Mouse (Mus musculus): Measurements from ENCODE around the gene Cox7b.
A peak's percentile ranks its signal among the peaks of the same experiment; 100 is the strongest.
"Not testable (repeated sequence)": the region's sequence is repeated elsewhere in the genome, so short reads cannot be mapped to it uniquely, and the experiment has no call there.

Gene Cox7b

DNA sequence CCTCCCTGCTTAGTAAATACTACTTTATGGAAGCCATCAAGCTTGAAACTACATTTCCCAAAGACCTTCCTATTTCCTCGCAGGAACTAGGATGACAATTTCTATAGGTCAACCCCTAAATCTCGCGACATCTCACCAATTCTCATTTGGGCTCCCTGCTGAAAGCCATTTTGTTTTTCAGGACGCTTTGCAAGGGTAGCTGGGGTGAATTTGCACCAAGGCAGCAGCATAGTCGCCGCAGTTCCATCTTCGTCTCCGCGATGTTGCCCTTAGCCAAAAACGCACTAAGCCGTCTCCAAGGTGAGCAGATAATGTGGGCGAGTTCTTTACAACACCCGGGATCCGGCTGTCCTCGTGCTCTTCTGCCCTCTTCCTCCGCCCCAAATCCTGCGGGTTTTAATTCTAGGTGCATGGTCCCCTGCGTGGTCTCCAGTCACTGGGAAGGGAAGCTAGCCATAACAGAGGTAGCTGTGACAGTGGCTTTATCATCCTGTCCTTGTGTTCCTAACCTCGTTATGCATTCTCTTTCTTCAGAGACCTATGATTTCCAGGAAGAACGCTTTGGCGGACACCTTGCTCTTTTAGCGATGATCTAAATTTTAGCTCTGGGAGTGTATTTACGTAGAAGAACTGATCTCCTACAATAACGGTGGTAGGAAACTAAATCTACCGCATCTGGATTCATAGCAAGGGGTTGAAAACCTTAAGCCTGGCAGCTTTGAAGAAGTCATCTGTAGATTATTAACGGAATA lies at the start of gene Cox7b:
Cox7b (plus strand) TSS at position 130 of the 752 bp plus-strand sequence.
- DNase-seq = peak; percentile 79 to 89

DNA sequence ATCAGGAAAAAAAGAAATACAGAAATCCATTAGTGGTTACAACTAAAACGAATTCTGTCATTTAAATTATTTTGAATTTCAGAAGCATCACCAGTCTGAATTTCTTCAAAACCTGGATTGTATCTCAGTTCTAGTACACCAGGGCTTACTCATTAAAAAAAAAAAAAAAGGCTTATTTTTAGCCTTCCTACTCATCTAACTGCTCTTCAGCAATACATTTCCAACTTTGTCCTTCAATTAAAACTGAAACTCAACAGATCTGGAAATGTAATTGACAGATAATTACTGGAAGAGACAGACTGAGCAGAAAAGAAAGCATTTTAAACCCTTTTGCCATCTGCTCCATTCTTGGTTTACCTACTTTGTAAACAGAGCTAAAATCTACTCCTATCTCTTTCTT lies 13.9 kb upstream of the Cox7b start:
- no peak for DNase-seq

DNA sequence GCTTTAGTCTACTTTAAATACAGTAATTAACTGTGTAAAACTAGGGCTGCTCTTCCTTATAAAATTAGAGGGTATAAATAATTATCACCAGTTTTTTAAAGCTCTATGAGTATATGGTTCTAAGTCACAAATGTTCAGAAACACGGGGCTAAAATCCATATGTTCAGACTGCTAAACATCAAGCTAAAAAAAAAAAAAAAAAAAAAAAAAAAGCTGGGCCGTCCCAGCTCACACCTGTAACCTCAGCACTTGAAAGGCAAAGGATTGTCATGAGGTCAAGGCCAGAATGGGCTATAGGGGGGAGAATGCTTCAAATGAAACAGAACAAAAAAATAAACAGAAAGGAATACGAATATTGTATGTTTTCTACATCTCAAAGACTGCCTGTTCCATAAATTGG lies 4.7 kb upstream of the Cox7b start:
- DNase-seq = no peak

DNA sequence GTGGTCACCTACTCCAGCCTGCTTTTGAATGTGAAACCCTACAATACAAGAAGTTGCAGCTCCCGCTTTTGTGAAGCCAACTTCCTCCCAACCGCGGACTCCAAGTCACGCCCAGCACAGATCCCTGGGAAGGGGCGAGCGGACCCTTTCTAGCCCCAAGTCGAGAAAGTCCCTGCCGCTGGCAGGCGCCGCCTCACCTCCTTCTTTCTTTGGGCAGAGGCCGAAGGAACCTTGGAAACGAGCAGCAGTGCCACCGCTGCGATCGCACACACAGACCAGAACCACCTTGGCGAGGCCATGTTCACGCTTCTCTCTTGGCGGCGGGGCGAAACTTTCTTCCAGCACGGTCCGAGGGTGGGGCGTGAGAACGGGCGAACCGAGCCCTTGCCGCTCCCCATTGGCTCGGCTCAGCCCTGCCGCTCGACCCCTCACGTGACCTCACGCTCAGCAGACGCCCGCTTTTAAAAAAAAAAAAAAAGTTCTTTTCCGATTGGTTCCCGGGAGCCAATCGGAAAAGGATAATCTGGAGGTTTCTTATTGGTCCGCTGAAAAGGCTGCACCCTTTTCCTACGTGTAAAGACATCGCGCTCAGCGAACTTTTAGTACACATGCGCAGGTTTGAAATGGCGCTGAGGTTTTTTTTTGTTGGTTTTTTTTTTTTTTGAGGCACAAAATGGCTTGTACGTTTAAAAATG lies 3.9 kb upstream of the Cox7b start, which contains the start of gene Magt1:
Magt1 (minus strand) TSS at position 442 of the 695 bp plus-strand sequence.
- peak; percentile 92 for DNase-seq

DNA sequence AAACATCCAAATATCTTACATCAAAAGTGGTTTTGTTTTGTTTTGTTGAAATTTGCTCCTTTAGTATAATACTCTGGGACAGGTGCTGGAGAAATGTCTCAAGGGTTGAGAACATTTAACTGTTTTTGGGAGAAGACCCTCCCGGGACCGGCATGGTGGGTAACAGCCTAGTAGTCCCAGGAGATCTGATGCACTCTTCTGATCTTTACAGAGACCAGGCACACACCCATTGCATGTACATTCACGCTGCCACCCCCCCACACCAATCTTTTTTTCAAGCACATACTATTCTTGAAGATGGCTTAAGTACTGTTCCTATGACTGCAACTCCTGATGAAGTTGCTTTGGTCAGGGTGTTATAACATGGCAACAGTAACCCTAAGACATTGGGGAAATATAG lies 2.9 kb upstream of the Cox7b start:
- no peak for DNase-seq

DNA sequence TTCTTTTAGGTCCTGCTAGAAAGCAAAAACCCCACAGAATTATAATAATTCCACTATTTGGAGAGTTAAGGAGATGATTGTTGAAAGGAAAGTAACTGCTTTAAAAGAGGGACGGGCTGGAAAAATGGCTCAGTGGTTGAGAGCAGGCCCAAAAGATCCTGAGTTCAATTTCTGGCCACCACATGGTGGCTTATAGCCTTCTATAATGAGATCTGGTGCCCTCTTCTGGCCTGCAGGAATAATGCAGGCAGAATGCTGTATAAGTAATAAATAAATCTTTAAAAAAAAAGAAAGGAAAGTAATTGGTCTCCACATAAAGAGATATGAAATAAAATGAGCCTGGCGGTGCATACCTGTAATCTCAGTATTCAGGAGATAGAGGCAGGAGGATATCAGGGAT lies 2.3 kb upstream of the Cox7b start:
- peak; percentile 57 to 76 for DNase-seq

DNA sequence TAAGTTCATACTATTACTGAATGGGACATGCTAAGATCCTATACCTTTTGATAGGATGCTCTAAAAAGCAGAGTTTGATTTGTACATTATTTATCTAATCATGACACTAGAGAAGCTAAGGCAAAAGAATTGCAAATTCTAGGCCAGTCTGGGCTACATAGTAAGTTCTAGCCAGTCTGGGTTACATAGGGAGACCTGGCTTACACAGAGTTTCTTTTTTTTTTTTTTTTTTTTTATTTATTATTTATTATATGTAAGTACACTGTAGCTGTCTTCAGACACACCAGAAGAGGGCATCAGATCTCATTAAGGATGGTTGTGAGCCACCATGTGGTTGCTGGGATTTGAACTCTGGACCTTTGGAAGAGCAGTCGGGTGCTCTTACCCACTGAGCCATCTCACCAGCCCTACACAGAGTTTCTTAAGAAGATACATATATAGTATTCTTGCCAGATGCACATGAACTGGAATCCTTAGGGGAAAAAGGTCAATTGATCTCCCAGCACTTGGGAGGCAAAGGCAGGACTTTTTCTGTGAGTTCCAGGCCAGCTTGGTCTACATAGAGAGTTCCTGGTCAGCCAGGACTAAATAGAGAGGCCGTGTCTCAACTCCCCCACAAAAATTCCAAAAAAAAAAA lies 641 bp upstream of the Cox7b start:
- DNase-seq = not testable (repeated sequence)

DNA sequence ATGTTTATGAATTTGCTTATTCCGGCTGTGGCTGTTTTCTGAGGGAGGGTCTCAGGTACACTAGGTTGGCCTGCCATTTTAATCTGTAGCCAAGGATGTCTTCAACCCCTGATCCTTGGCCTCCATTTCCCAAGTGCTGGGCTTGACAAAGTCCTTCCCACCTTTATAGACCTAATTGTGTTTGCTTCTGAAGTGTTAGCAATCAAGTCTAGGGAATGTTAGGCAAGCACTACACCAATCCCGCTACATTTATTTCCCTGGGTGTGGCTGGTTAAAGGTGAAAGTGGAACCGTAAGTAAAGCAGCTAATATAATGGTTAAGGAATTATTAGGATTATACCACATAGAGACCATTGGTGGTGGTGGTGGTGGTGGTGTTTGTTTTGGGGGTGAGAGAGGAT lies 1.6 kb downstream of the Cox7b start:
- DNase-seq = no peak

DNA sequence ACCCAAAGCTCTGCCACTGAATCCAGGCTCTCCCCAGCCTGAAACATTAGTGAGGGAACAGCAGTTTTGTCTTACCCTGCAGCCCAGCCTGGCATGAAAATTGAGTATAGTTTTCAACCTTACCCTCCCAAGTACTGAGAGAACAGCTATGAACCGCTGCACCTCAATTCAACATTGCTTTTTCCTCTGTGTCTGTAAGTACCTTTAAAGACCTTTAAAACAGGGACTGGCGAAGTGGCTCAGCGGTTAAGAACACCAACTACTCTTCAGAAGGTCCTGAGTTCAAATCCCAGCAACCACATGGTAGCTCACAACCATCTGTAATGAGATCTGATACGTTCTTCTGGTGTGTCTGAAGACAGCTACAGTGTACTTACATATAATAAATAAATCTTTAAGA lies 2.0 kb downstream of the Cox7b start:
- no peak for DNase-seq

DNA sequence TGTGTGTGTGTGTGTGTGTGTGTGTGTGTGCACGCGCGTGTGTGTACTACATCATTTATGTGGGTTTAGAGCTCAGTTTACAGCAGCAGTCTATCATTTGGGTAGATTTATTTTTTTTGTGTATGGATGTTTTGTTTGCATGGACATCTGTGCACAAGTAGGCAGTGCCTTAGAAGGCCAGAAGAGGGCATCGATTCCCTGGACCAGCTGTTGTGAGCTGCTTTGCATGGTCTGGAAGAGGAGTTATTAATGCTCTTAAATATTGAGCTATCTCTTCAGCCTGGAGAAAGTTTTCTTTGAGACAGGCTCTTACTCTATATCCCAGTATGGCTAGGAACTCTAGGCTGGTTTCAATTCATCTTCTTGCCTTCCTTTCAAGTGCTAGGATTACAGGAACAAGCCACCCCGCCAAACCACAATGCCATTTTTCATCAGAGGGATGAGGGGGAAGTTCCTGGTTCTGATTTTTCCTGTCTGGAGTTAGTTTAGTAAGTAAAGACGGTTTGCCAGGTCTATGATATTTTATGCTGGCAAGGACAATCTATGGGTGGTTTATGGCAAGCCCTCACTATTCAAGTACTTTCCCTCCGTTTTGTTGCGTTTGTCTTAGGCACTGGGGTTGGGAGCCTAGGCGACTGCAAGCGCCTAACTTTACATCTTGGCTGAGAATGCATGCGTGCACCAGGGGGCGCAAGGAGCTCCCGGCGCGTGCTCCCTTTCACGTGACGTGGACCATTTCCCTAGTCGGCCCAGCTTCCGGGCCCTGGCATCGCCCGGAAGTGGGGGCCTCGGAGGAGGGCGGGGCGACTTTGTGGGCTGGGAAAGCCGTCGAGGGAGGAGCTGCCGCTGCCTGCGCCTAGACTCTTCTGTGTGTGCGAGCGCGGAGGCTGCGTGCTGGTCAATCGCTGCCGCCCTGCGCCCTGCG lies 11.2 kb downstream of the Cox7b start, which contains the start of gene Atp7a:
Atp7a (plus strand) TSS at position 859 of the 925 bp plus-strand sequence.
- DNase-seq = peak; percentile 93 to 95

DNA sequence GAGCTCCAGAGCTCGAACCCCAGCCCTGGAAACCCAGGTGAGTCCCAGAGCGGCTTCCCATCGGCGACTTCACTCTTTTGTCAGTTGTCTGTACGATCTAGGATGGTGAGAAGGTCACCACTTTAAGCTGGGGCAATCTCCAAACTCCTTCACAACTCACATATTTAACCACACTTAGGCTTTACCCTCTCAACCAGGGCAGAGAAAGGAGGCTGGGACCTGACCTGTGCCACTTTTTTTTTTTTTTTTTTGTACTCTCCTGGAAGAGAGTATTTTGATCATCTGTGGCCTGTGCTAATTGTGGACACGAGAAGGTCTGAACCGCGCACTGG lies 11.8 kb downstream of the Cox7b start:
- DNase-seq = no peak

DNA sequence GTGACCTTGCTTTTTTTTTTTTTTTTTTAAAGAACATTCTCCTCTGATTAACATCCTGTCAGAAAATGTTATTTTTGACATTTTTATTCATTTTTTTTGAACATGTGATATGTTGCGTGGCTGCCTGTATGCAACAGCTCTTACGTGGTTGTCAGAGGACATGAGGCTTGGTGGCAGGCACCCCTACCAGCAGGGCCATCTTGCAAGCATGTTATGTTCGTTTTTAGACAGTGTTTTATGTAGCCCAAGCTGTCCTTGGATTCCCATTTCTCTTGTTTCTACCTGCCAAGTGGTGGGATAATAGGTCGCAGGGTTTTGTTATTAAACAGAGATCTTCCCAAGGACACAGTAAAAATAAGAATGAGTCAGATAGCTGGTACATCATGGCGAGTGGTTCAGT lies 14.7 kb downstream of the Cox7b start:
- no peak for DNase-seq

DNA sequence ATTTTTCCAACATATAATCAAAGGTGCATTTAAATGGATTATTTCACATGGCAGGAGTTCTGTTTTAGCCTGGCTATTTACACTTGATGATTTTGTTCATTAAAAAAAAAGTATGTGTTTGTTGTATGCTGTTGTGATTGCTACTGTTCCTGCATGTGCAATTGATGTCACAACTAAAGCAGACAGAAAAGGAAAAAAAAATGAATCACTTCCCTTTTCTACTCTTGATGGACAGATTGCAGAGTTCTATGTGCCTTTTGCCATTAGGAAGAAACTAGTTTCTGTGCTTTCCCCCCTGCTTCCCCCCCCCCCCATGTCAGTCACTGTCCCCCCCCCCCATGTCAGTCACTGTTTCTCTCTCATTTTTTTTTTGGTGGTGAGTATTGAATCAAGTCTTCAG lies 15.6 kb downstream of the Cox7b start:
- no peak for DNase-seq

DNA sequence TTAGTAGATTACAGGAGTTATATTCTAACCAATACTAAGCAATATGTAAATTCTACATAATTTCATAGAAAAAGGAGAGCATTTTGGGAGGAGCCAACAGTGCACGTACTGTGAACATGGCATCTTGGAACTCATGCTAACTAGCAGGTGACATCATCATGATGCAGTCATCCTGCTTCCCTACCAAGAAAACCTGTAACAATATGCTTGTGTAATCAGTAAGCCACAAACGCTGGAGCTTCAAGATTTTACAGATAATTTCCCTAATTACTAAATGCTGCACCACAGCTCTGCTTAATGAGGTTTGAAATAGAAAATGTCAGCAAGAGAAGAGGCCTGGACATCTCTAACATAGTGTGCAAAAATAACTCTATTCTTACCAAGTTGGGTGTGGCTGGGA lies 20.2 kb downstream of the Cox7b start:
- DNase-seq = no peak

DNA sequence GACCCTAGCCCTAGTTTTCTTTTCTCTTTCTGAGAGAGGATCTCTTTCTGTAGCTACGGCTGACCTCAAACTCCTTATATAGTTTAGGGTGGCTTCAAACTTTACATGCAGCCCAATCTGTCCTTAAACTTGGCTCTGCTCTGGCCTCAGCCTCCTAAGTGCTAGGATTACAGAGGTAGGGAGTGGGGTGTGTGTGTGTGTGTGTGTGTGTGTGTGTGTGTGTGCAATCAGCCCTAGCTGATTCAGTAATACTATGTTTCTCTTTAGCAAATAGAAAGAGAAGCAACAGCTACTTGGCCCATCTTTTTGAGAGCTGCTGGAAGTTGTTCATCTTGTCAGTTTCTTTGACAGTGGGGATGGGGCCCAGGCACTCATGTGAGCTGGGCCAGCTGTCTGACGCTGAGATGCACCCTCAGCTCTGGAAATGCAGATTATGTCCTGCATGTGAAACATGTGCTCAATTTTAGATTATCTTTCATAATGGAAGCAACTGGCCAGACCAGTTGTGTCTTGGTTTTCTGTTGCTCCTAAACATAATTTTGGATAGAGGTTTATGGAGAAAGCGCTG lies 21.8 kb downstream of the Cox7b start:
- no peak for DNase-seq

DNA sequence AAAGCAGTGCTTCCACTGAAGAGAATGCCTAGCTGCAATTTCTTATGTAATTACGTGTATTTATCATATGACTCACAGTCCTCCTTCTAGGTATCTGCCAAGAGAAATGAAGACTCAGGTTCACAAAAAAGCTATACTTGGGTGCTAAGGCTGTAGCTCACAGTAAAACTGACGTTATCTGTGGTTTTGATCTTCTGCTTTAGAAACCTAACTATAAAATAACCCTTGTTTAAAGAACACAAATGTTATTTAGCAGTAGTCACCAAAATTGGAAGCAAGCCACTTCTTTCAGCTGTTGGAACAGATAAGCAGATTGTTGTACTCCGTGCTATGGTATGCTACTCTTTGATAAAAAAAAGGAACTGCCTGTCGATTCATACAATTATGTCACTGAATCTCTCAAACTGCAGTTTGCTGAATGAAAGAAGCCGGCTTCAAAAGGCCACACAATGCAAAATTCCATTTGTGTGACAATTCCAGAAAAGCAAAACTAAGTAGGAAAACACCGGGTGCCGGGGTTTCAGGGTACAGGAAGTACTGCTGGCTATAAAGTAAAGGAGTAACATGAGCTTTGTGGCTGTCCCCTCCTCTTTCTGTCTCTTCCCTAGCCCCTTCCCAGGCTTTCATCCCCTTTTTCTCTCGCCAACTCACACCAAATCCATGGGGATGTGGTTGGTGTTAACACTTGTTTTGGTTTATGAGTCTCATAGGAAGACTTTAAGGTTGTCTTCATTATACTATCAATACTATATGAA lies 28.5 kb downstream of the Cox7b start:
- no peak for DNase-seq

DNA sequence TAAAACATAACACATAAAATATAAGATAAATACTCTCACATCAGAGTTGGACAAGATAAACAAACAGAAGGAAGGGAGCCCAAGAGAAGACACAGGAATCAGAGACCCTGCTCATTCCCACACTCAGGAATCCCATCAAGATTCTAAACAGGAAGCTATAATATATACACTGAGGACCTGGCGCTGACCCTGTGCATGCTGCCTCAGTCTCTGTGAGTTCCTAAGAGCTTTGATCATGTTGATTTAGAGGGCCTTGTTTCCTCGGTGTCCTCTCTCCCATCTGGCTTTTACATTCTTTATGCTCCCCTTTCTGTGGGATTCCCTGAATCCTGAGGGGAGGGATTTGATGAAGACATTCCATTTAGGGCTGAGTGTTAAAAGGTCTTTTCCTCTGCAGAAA lies 30.0 kb downstream of the Cox7b start:
- no peak for DNase-seq

DNA sequence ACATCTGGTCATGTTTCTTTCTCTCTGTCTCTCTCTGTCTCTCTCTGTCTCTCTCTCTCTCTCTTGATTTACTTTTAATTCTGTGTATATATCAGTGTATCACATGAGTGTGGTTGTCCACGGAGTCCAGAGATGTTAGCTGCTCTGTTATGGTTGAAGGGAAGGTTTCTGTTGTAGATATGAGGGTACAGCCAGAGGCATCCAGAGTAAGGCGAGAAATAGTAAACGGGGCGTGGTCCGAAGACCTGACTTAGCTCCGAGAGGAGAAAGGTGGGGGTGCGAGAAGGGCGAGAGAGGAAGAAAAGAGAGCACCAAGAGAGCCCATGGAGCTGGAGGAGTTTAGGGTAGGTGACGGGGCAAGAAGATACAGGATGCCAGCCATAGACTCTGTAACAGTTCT lies 30.4 kb downstream of the Cox7b start:
- DNase-seq = no peak

DNA sequence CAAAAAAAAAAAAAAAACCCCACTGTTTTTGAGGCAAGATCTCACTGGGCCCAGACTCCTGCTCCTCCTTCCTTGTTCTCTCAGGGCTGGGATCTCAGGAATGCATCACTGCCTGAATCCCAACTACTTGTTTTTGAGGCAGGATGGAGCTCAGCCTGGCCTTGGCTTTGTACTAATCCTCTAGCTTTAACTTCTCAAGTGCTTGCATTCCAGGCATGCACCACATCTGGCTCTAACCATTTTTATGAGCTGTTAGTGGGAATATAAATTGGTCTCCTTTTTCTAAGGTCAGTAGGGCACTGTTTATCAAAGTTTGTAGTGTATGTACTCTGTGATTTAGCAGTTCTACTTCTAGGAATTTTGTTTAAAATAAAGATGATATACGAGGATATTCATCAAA lies 32.7 kb downstream of the Cox7b start:
- no peak for DNase-seq
